Mouse (Mus musculus) small intestine, adult 2 months (tissue): ENCODE measurements around the gene Ambra1.

Experiments
- CTCF ChIP-seq: fragments of 200-500 bp; IDR thresholded peaks from 2 replicates; pipeline ENCODE4 v1.5.1; 2012; ENCODE audit warnings: low read depth, mild to moderate bottlenecking, control low read depth, inconsistent platforms, low read length, moderate library complexity, mixed read lengths; ENCODE audit not compliant: insufficient replicate concordance, insufficient read length; ENCODE audit errors: extremely low read depth
- POLR2A ChIP-seq: fragments of 200-500 bp; IDR thresholded peaks from 2 replicates; pipeline ENCODE4 v1.6.1; 2012; ENCODE audit warnings: low read depth, mild to moderate bottlenecking, control low read depth, inconsistent platforms, low read length, moderate library complexity

GRCm38 (mm10) chr2:91856958-91857357 lies 127.0 kb downstream of the Ambra1 start:
- TF ChIP-seq POLR2A (no peak), CTCF (no peak)
